Mouse (Mus musculus) adrenal gland, postnatal 36 days (tissue): ENCODE data around the gene Vsig8. TPM values are rescaled to one million over a fixed set of nuclear protein-coding genes. Genes with fewer than 3 reads are reported as not detected.

Experiments used
- DNase-seq, 2 experiments: peaks; one replicate each; pipeline ENCODE4 v3.0.0; 2021; ENCODE audit warnings: mixed read lengths in 1 of 2
- total RNA-seq, 2 experiments: library from RNA; stranded (reverse); gene quantifications; 2 replicates each; pipeline ENCODE4 v1.2.3; 2021

The Vsig8 gene
- total RNA-seq, 2 experiments from 2014 or later: 0.16 TPM; not detected in 1

GRCm38 (mm10) chr1:172593321-172593720, 37.6 kb downstream of the Vsig8 start:
- no peak for DNase-seq

GRCm38 (mm10) chr1:172593956-172594355, 38.2 kb downstream of the Vsig8 start:
- DNase-seq: no peak

GRCm38 (mm10) chr1:172594495-172594894, 38.8 kb downstream of the Vsig8 start:
- peak; percentile 31 to 34 for DNase-seq

GRCm38 (mm10) chr1:172602326-172602725, 46.6 kb downstream of the Vsig8 start, which contains the start of gene Fcrl6:
Fcrl6 (minus strand) TSS chr1:172602551.
- DNase-seq: no peak

- DNase-seq: no peak
Observed at GRCm38 (mm10) chr1:172611304-172611703, 55.6 kb downstream of the Vsig8 start.

- DNase-seq: no peak
Observed at GRCm38 (mm10) chr1:172612745-172613144, 57.0 kb downstream of the Vsig8 start.

Other genes with a start within 250 kb of the Vsig8 start
- under 1 TPM in 1 of 2 experiments, not detected in 1; 0.23 TPM for gene Kcnj9, start 226.6 kb upstream of the Vsig8 start, total RNA-seq
- under 1 TPM; 0.46 to 0.56 TPM for gene Kcnj10, start 214.7 kb upstream of the Vsig8 start, total RNA-seq
- 10 to 100 TPM; 11.2 to 13.2 TPM for gene Pigm, start 179.4 kb upstream of the Vsig8 start, total RNA-seq
- gene Slamf9, start 80.6 kb upstream of the Vsig8 start, total RNA-seq: 1 to 10 TPM; 2.3 to 4.5 TPM
- gene Igsf9, start 74.2 kb upstream of the Vsig8 start, total RNA-seq: 1 to 10 TPM; 1.6 to 1.8 TPM
- 10 to 100 TPM; 90.5 to 91.7 TPM for gene Tagln2, start 55.9 kb upstream of the Vsig8 start, total RNA-seq
- under 1 TPM; 0.30 to 0.89 TPM for gene Cfap45, start 35.1 kb upstream of the Vsig8 start, total RNA-seq
- gene Slamf8, start 34.6 kb downstream of the Vsig8 start, total RNA-seq: under 1 TPM; 0.40 to 0.50 TPM
- gene Fcrl6, start 46.6 kb downstream of the Vsig8 start, total RNA-seq: not detected
- 1 to 10 TPM; 7.1 to 7.7 TPM for gene Dusp23, start 77.0 kb downstream of the Vsig8 start, total RNA-seq
- gene Crp, start 142.1 kb downstream of the Vsig8 start, total RNA-seq: under 1 TPM in 1 of 2 experiments, not detected in 1; 0.40 TPM